Mouse (Mus musculus) forebrain, postnatal 0 days (tissue): ENCODE results near the gene Acin1. TPM values are rescaled to one million over a fixed set of nuclear protein-coding genes. Genes with fewer than 3 reads are reported as not detected.

ENCODE experiments used
- ATAC-seq: fragments of 200-750 bp; cut with Nextera tagmentation; 2 replicates; pipeline ENCODE4 v1.8.0; 2017; ENCODE audit warnings: mild to moderate bottlenecking, moderate library complexity
- DNase-seq: peaks from one replicate; pipeline ENCODE4 v3.0.0-alpha.2; 2015
- H3K27ac ChIP-seq: fragments of 300-500 bp; sonication (generic); 2 replicates; pipeline ENCODE4 v1.5.1; 2014; ENCODE audit warnings: low read depth, mild to moderate bottlenecking, antibody characterized with exemption, low read length, moderate library complexity, mixed read lengths
- H3K27me3 ChIP-seq: fragments of 300-500 bp; sonication (generic); 2 replicates; pipeline ENCODE4 v1.6.1; 2014; ENCODE audit warnings: mild to moderate bottlenecking, low read length, mixed read lengths; ENCODE audit not compliant: insufficient read depth
- H3K36me3 ChIP-seq: fragments of 300-500 bp; sonication (generic); 2 replicates; pipeline ENCODE4 v1.6.1; 2014; ENCODE audit warnings: mild to moderate bottlenecking, moderate library complexity; ENCODE audit not compliant: insufficient read depth
- H3K4me1 ChIP-seq: fragments of 300-500 bp; sonication (generic); 2 replicates; pipeline ENCODE4 v1.6.1; 2014; ENCODE audit warnings: antibody characterized with exemption; ENCODE audit not compliant: insufficient read depth
- H3K4me2 ChIP-seq: fragments of 300-500 bp; sonication (generic); 2 replicates; pipeline ENCODE4 v1.6.1; 2014; ENCODE audit warnings: low read depth, mild to moderate bottlenecking, moderate library complexity
- H3K4me3 ChIP-seq: fragments of 300-500 bp; sonication (generic); 2 replicates; pipeline ENCODE4 v1.5.1; 2014; ENCODE audit warnings: low read depth, low read length, mixed read lengths
- H3K9ac ChIP-seq: fragments of 300-500 bp; sonication (generic); 2 replicates; pipeline ENCODE4 v1.6.1; 2014; ENCODE audit warnings: mild to moderate bottlenecking
- H3K9me3 ChIP-seq: fragments of 300-500 bp; sonication (generic); 2 replicates; pipeline ENCODE4 v1.6.1; 2016; ENCODE audit warnings: low read length
- CTCF ChIP-seq: sonication (generic); IDR thresholded peaks from 2 replicates; pipeline ENCODE4 v1.5.1; 2016; ENCODE audit warnings: antibody characterized with exemption, control low read depth, low read depth
- WGBS: fragments of 180-500 bp; shearing (Covaris S2); extraction: QIAGEN DNeasy Blood & Tissue Kit; methylation state at CpG from one replicate; pipeline ENCODE4 v1.1.7; 2014; 5-methylcytosine and 5-hydroxymethylcytosine counted together
- polyA plus RNA-seq: library from polyadenylated mRNA; unstranded; fragments of >200 nt; fragmentation: Nextera tagmentation; extraction: Ambion mirVana; gene quantifications from 2 replicates; pipeline ENCODE4 v1.2.1, GENCODE M21; 2015
- total RNA-seq: library from RNA; depleted of rRNA; stranded (reverse); fragments of >200 nt; gene quantifications from 2 replicates; pipeline ENCODE4 v1.2.3, GENCODE M21; 2014

Acin1 gene
- total and polyA plus RNA-seq, 2 experiments from 2014 or later = 97.0 to 143 TPM

DNA sequence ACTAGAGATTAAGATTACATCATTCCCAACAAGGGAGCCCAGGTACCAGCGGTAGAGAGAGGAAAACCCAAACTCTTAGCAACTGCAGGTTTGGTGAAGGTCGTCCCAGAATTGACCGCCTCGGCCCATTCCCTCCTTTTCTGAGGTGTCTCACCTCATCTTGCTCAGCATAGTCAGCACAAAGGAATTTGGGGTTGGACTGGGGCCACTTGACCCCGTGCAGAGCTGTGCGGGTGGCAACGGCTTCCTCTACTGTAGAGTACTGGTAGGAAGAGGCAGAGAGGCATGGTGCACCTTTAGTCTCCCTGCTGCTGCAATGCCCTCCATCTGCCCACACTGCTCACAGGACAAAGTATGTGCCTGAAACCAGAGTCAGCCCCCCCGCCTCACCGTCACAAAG is 42.4 kb downstream of the Acin1 start:
- no peak for DNase-seq
- H3K27me3 ChIP-seq = no peaks in the 10 kb centered on the region
- no peak overlapping the region for H3K4me2 ChIP-seq
- no peaks in the 10 kb centered on the region for H3K9me3 ChIP-seq
- ATAC-seq = no peak
- WGBS = 91% methylated on average over 9 of the region's 9 CpGs
- no peak for TF ChIP-seq CTCF
- H3K27ac ChIP-seq = no peak overlapping the region
- peaks cover 68% of the 10 kb centered on the region for H3K36me3 ChIP-seq
- no peak overlapping the region for H3K9ac ChIP-seq
- no peak overlapping the region for H3K4me3 ChIP-seq
- H3K4me1 ChIP-seq = peaks cover 4% of the 10 kb centered on the region; the same call in 1 of the 2 replicates

GRCm38 (mm10) chr14:54643011-54643410 is 43.7 kb downstream of the Acin1 start:
- DNase-seq = peak; percentile 30
- ATAC-seq = no peak
- Histone ChIP-seq H3K4me2 (no peak overlapping the region), H3K4me1 (peaks cover 4% of the 10 kb centered on the region; the same call in 1 of the 2 replicates), H3K9me3 (no peaks in the 10 kb centered on the region), H3K27me3 (no peaks in the 10 kb centered on the region), H3K9ac (no peak overlapping the region), H3K27ac (no peak overlapping the region), H3K36me3 (peaks cover 58% of the 10 kb centered on the region), H3K4me3 (no peak overlapping the region)
- TF ChIP-seq CTCF = no peak
- WGBS = 82% methylated on average over 2 of the region's 2 CpGs

- Histone ChIP-seq H3K4me1 (peaks cover 4% of the 10 kb centered on the region; the same call in 1 of the 2 replicates), H3K9ac (no peak overlapping the region), H3K36me3 (peaks cover 57% of the 10 kb centered on the region), H3K4me3 (no peak overlapping the region), H3K4me2 (no peak overlapping the region), H3K27me3 (no peaks in the 10 kb centered on the region), H3K27ac (no peak overlapping the region; the same call in 1 of the 2 replicates), H3K9me3 (no peaks in the 10 kb centered on the region)
- WGBS = 77% methylated on average over 25 of the region's 25 CpGs
- ATAC-seq (no peak), DNase-seq (peak; percentile 43)
- TF ChIP-seq CTCF = no peak
Observed at GRCm38 (mm10) chr14:54642224-54642944, 44.3 kb downstream of the Acin1 start.

GRCm38 (mm10) chr14:54641305-54641969 is 45.3 kb downstream of the Acin1 start, which contains the start of gene Cdh24:
Gene Cdh24, minus strand, starts transcription at chr14:54641364.
- H3K9ac ChIP-seq = peak within 1 kb of the TSS; percentile 84
- DNase-seq (peak; percentile 94), ATAC-seq (peak; percentile 92)
- WGBS = 2% methylated on average over 48 of the region's 52 CpGs
- no peaks in the 10 kb centered on the region for H3K27me3 ChIP-seq
- H3K4me2 ChIP-seq = peak within 1 kb of the TSS; percentile 93
- H3K27ac ChIP-seq = peak within 1 kb of the TSS; percentile 85
- peaks cover 52% of the 10 kb centered on the region for H3K36me3 ChIP-seq
- H3K4me1 ChIP-seq = peaks cover 4% of the 10 kb centered on the region; the same call in 1 of the 2 replicates
- no peaks in the 10 kb centered on the region for H3K9me3 ChIP-seq
- TF ChIP-seq CTCF = peak; percentile 95
- peak within 1 kb of the TSS; percentile 66 for H3K4me3 ChIP-seq

DNA sequence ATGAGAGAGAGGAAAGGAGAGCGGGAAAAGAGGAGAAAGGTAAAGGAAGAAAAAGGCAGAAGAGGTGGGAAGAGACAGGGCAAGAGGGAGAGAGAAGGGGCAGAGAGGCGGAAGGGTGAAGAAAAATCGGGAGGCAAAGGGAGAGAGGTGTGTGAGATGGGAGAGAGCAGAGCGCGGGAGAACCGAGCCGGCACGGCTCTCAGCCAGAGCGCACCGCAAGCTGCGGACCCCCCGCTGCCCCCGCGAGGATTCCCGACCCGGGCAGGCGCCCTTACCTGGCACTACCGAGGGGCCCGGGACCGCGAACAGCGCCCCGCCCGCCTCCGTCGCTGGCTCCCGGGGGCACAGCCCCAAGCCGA is 45.8 kb downstream of the Acin1 start, which contains the start of gene Gm17606:
Gene Gm17606 (plus strand): TSS at position 7 of the 359 bp plus-strand sequence.
- peak within 1 kb of the TSS; percentile 84 for H3K9ac ChIP-seq
- no peaks in the 10 kb centered on the region for H3K27me3 ChIP-seq
- peak within 1 kb of the TSS; percentile 93 for H3K4me2 ChIP-seq
- H3K27ac ChIP-seq = peak within 1 kb of the TSS; percentile 85
- no peak for DNase-seq
- H3K4me3 ChIP-seq = peak within 1 kb of the TSS; percentile 66
- H3K4me1 ChIP-seq = peaks cover 4% of the 10 kb centered on the region; the same call in 1 of the 2 replicates
- ATAC-seq = peak; percentile 34
- WGBS = 7% methylated on average over 28 of the region's 28 CpGs
- peaks cover 48% of the 10 kb centered on the region for H3K36me3 ChIP-seq
- H3K9me3 ChIP-seq = no peaks in the 10 kb centered on the region
- TF ChIP-seq CTCF = no peak

DNA sequence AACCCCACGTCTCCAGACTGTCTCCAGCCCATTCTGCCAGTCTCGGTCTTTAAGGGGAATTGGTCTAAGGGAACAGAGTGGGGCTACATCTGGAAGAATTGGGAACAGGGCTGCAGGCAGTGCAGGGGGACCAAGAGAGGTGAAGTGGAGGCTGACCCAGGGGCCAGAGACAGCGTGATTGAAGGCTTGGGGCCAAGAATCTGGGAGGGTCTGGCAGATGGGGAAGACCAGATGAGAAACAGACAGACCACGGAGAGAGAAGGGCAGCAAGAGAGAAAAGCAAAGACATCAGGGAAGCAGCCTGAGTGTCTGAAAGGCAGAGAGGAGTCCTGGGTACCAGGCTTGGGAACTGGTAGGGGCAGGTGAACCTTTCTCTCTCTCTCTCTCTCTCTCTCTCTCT is 46.6 kb downstream of the Acin1 start:
- peaks cover 40% of the 10 kb centered on the region for H3K36me3 ChIP-seq
- H3K4me2 ChIP-seq = peak overlapping the region; percentile 93
- no peaks in the 10 kb centered on the region for H3K9me3 ChIP-seq
- no peaks in the 10 kb centered on the region for H3K27me3 ChIP-seq
- DNase-seq = peak; percentile 18
- no peak for ATAC-seq
- no peak overlapping the region for H3K27ac ChIP-seq
- peaks cover 4% of the 10 kb centered on the region; the same call in 1 of the 2 replicates for H3K4me1 ChIP-seq
- H3K4me3 ChIP-seq = peak overlapping the region; percentile 66; the same call in 1 of the 2 replicates
- peak overlapping the region; percentile 31 for H3K9ac ChIP-seq
- WGBS = 13% methylated on average over 4 of the region's 4 CpGs
- TF ChIP-seq CTCF = no peak

GRCm38 (mm10) chr14:54638210-54638609 is 48.5 kb downstream of the Acin1 start:
- Histone ChIP-seq H3K4me1 (peaks cover 4% of the 10 kb centered on the region; the same call in 1 of the 2 replicates), H3K9ac (no peak overlapping the region), H3K4me3 (no peak overlapping the region), H3K4me2 (no peak overlapping the region), H3K27ac (no peak overlapping the region), H3K36me3 (peaks cover 26% of the 10 kb centered on the region), H3K27me3 (no peaks in the 10 kb centered on the region), H3K9me3 (no peaks in the 10 kb centered on the region)
- 69% methylated on average over 5 of the region's 5 CpGs for WGBS
- ATAC-seq (no peak), DNase-seq (peak; percentile 36)
- peak; percentile 57 for TF ChIP-seq CTCF
